In genomic region chr1:155091374-155091841, GRCm38 (mm10) we compare ENCODE assay signal across 8 mouse cellular contexts. TPM values are rescaled to one million over a fixed set of nuclear protein-coding genes. Genes with fewer than 3 reads are reported as not detected.
DNase-seq lines count a peak whose midpoint lies in the region; ATAC-seq lines count a peak whose summit lies in the region.

No protein-coding gene starts in this region.

- H3K27ac ChIP-seq in forebrain, embryonic 13.5 days, result peak overlapping the region; percentile 78; the same call in 1 of the 2 replicates
- no peak overlapping the region for H3K27ac ChIP-seq in forebrain, embryonic 11.5 days (ENCODE audit: low read depth, low read length)
- H3K27ac ChIP-seq in midbrain, embryonic 10.5 days (replicated peaks), result 0 out of 2 replicates have a peak overlapping the region, but pooled peaks have one; percentile 57
- no peak overlapping the region for H3K27ac ChIP-seq in midbrain, embryonic 16.5 days (ENCODE audit: low read length)

- DNase-seq in forebrain, embryonic 11.5 days (ENCODE audit: low spot score), result no peak
- DNase-seq in midbrain, embryonic 10.5 days (ENCODE audit: low spot score), result no peak
- peak; percentile 75 for DNase-seq in induced T-regulatory cell, adult 2 months (ENCODE audit: low read depth)
- DNase-seq in cerebellum, postnatal 36 days, result no peak
- no peak for DNase-seq in gastrocnemius, postnatal 10 days

- H3K27me3 ChIP-seq in forebrain, embryonic 13.5 days, result no peaks in the 10 kb centered on the region
- H3K27me3 ChIP-seq in forebrain, embryonic 11.5 days (ENCODE audit: control insufficient read depth, insufficient read depth, low read length), result no peaks in the 10 kb centered on the region
- H3K27me3 ChIP-seq in midbrain, embryonic 10.5 days (ENCODE audit: low read depth, poor library complexity, severe bottlenecking), result peaks cover 58% of the 10 kb centered on the region
- H3K27me3 ChIP-seq in midbrain, embryonic 16.5 days (ENCODE audit: control insufficient read depth, insufficient read depth, low read depth, low read length), result no peaks in the 10 kb centered on the region

- no peak for ATAC-seq in forebrain, embryonic 13.5 days
- ATAC-seq in forebrain, embryonic 11.5 days (replicated peaks; ENCODE audit: low FRiP score), result no peak
- no peak for ATAC-seq in midbrain, embryonic 16.5 days
- ATAC-seq in neutrophil, adult 5-6 weeks (ENCODE audit: extremely low read depth, insufficient number of reproducible peaks, low FRiP score, poor library complexity, severe bottlenecking), result peak; percentile 91

- peaks cover 6% of the 10 kb centered on the region; the same call in 1 of the 2 replicates for H3K36me3 ChIP-seq in forebrain, embryonic 13.5 days (ENCODE audit: poor library complexity, severe bottlenecking)
- H3K36me3 ChIP-seq in forebrain, embryonic 11.5 days (ENCODE audit: control insufficient read depth, insufficient read depth, low read length), result no peaks in the 10 kb centered on the region; the same call in 1 of the 2 replicates
- H3K36me3 ChIP-seq in midbrain, embryonic 10.5 days, result peaks cover 9% of the 10 kb centered on the region
- H3K36me3 ChIP-seq in midbrain, embryonic 16.5 days (ENCODE audit: control insufficient read depth, insufficient read depth, low read length), result no peaks in the 10 kb centered on the region

- 76% methylated on average over 7 of the region's 7 CpGs for WGBS in forebrain, embryonic 13.5 days
- 83% methylated on average over 7 of the region's 7 CpGs for WGBS in forebrain, embryonic 11.5 days
- 84% methylated on average over 7 of the region's 7 CpGs for WGBS in midbrain, embryonic 10.5 days
- WGBS in midbrain, embryonic 16.5 days, result 73% methylated on average over 7 of the region's 7 CpGs

- H3K9me3 ChIP-seq in forebrain, embryonic 13.5 days (replicated peaks), result no peaks in the 10 kb centered on the region
- no peaks in the 10 kb centered on the region for H3K9me3 ChIP-seq in forebrain, embryonic 11.5 days (ENCODE audit: control insufficient read depth, low read length)
- no peaks in the 10 kb centered on the region for H3K9me3 ChIP-seq in midbrain, embryonic 10.5 days (replicated peaks)
- H3K9me3 ChIP-seq in midbrain, embryonic 16.5 days (replicated peaks; ENCODE audit: control insufficient read depth, low read length, poor library complexity, severe bottlenecking), result no peaks in the 10 kb centered on the region

- peaks cover 66% of the 10 kb centered on the region for H3K4me1 ChIP-seq in forebrain, embryonic 13.5 days
- peaks cover 19% of the 10 kb centered on the region; the same call in 1 of the 2 replicates for H3K4me1 ChIP-seq in forebrain, embryonic 11.5 days (replicated peaks; ENCODE audit: control insufficient read depth, insufficient read depth, low read length)
- peaks cover 55% of the 10 kb centered on the region for H3K4me1 ChIP-seq in midbrain, embryonic 10.5 days
- H3K4me1 ChIP-seq in midbrain, embryonic 16.5 days (ENCODE audit: control insufficient read depth, insufficient read depth, low read length), result peaks cover 46% of the 10 kb centered on the region

- no peak overlapping the region for H3K4me2 ChIP-seq in forebrain, embryonic 13.5 days
- H3K4me2 ChIP-seq in forebrain, embryonic 11.5 days (ENCODE audit: low read depth, low read length, severe bottlenecking), result no peak overlapping the region
- H3K4me2 ChIP-seq in midbrain, embryonic 16.5 days (ENCODE audit: low read length), result no peak overlapping the region

- H3K4me3 ChIP-seq in forebrain, embryonic 13.5 days, result no peak overlapping the region
- no peak overlapping the region for H3K4me3 ChIP-seq in forebrain, embryonic 11.5 days (ENCODE audit: low read depth, low read length)
- no peak overlapping the region for H3K4me3 ChIP-seq in midbrain, embryonic 10.5 days
- no peak overlapping the region for H3K4me3 ChIP-seq in midbrain, embryonic 16.5 days (ENCODE audit: low read depth, low read length)

- H3K9ac ChIP-seq in forebrain, embryonic 13.5 days, result no peak overlapping the region
- no peak overlapping the region for H3K9ac ChIP-seq in forebrain, embryonic 11.5 days (ENCODE audit: low read length)
- no peak overlapping the region for H3K9ac ChIP-seq in midbrain, embryonic 16.5 days (ENCODE audit: low read depth, low read length)

RNA-seq across cellular contexts. Expression of gene Ier5, which starts 8.0 kb away (rescaled TPM):
- 8.6 and 12.2 TPM in 2 replicates for polyA plus RNA-seq in forebrain, embryonic 13.5 days (2015; fragmentation: Nextera tagmentation; extraction: Ambion mirVana)
- 19.4 and 28.0 TPM in 2 replicates for polyA plus RNA-seq in forebrain, embryonic 11.5 days (2014; fragmentation: Nextera tagmentation; extraction: Ambion mirVana)
- 4.0 and 4.3 TPM in 2 replicates for polyA plus RNA-seq in midbrain, embryonic 10.5 days (2016; fragmentation: Nextera tagmentation; extraction: Ambion mirVana)
- 4.8 and 4.9 TPM in 2 replicates for polyA plus RNA-seq in midbrain, embryonic 16.5 days (2015; fragmentation: Nextera tagmentation; extraction: Ambion mirVana)
- 273 and 288 TPM in 2 replicates for total RNA-seq in neutrophil, adult 5-6 weeks (2017)
- 1 to 10 TPM; 5.8 to 9.1 TPM for total RNA-seq in gastrocnemius, postnatal 10 days (2021)

RNA-seq across cellular contexts. Expression of gene Mr1, which starts 55.2 kb away (rescaled TPM):
- polyA plus RNA-seq in forebrain, embryonic 13.5 days (2015; fragmentation: Nextera tagmentation; extraction: Ambion mirVana), result 0.50 and 0.52 TPM in 2 replicates
- 0.55 and 0.96 TPM in 2 replicates for polyA plus RNA-seq in forebrain, embryonic 11.5 days (2014; fragmentation: Nextera tagmentation; extraction: Ambion mirVana)
- polyA plus RNA-seq in midbrain, embryonic 10.5 days (2016; fragmentation: Nextera tagmentation; extraction: Ambion mirVana), result 0.37 and 0.48 TPM in 2 replicates
- polyA plus RNA-seq in midbrain, embryonic 16.5 days (2015; fragmentation: Nextera tagmentation; extraction: Ambion mirVana), result 1.3 and 1.6 TPM in 2 replicates
- total RNA-seq in neutrophil, adult 5-6 weeks (2017), result 4.9 and 8.0 TPM in 2 replicates
- 1 to 10 TPM; 6.3 to 9.0 TPM for total RNA-seq in gastrocnemius, postnatal 10 days (2021)

Comparison
In these comparisons a context has a peak if more than half of its experiments do, and no peak if none do; other contexts are left out.
1. H3K27ac ChIP-seq: peak in forebrain, embryonic 13.5 days (single experiment) and midbrain, embryonic 10.5 days (single experiment); none in forebrain, embryonic 11.5 days (single experiment) and midbrain, embryonic 16.5 days (single experiment).